Mouse (Mus musculus) layer of hippocampus, adult 18-20 months (tissue): ENCODE measurements at regions not wholly inside any gene's neighbourhood (a gene's known extent, or its start where the extent isn't known, plus 50 kb on each side); places are given as distances from the start of the nearest gene placed in this dataset.
"Not testable (repeated sequence)": the region's sequence is repeated elsewhere in the genome, so short reads cannot be mapped to it uniquely, and the experiment has no call there.

ENCODE experiments used
- DNase-seq, 2 experiments: peaks; one replicate each; pipeline ENCODE4 v3.0.0; 2022; ENCODE audit warnings: low spot score in 2 of 2

GRCm38 (mm10) chr3:110880472-110880871 is 629.7 kb upstream of the Prmt6 start:
- not testable (repeated sequence) for DNase-seq

DNA sequence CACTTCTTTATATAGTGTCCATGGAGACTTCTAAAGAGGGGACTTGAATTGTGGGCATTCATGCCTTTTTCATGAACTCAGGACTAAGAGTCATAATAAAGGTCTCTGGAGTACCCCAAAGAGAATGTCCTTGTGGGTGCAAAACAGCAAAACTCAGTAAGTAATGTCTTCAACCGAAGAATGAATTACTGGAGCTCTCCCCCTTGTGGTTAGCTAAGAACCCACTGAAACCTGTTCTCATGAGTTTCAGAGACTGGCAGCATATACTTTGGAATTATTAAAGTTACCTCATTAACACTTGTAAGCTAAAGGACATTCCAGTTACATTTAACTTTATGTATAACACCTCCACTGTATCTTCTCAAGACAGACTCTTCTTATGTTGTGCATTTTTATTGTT is 615.2 kb upstream of the Prmt6 start:
- DNase-seq, result peak in 1 of 2 experiments; percentile 1

GRCm38 (mm10) chr3:110847222-110847621 is 596.4 kb upstream of the Prmt6 start:
- DNase-seq, result no peak

DNA sequence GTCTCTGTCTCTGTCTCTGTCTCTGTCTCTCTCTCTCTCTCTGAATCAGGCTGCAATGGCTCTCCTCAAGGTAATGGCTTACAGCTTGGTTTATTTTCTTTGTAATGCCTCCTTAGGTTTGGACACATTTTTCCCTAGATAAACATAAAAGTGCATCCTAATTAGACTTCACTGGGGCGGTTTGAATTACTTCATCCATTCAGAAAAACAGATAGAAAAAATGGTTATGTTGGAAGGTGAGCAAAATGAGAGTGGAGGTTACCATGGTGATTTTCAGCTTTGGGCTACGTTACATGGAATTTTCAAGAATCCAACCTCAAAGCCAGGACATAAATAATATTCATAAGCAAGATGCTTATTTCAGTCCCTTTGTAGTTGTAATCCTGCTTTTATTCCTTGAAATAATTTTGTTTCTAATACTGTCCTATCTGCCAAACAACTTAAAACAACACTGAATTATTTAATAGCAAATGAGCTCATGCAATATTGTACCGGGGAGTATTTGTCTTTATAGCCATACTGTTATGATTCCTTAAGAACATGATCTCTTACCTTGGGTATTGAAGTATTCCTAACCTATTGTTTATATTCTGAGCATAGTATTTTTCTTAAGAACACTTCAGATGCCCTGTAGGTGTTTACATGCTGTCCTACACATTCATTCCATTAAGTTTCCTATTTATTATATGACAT is 570.1 kb upstream of the Prmt6 start:
- DNase-seq, result no peak

GRCm38 (mm10) chr3:110789009-110789586 is 538.3 kb upstream of the Prmt6 start:
- no peak for DNase-seq

GRCm38 (mm10) chr3:110755266-110755665 is 504.5 kb upstream of the Prmt6 start:
- DNase-seq, result no peak

GRCm38 (mm10) chr3:110746273-110746672 is 495.5 kb upstream of the Prmt6 start:
- DNase-seq, result no peak

- no peak for DNase-seq
Observed at GRCm38 (mm10) chr3:110700122-110700521, 449.3 kb upstream of the Prmt6 start.

- no peak for DNase-seq
Observed at GRCm38 (mm10) chr3:110667525-110668005, 416.8 kb upstream of the Prmt6 start.

DNA sequence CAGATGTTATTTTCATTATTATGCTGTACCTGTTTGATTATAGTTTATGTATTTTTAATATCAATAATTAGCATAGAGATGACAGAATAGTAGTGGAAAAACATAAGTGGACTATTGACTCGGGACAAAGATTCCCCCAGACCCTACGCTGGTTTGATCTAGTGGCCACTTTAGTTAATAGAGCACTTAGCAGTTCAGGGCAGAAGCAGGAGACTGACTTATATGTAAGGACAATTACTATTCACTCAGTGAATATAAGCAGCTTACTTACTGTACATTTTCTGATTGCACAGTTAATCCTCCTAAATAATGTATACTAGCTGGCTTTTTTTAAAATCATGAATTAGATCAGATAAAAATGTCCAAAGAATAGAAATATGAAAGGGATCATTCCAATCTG is 416.2 kb upstream of the Prmt6 start:
- DNase-seq, result no peak

- DNase-seq, result no peak
Observed at GRCm38 (mm10) chr3:110657495-110658105, 406.8 kb upstream of the Prmt6 start.

DNA sequence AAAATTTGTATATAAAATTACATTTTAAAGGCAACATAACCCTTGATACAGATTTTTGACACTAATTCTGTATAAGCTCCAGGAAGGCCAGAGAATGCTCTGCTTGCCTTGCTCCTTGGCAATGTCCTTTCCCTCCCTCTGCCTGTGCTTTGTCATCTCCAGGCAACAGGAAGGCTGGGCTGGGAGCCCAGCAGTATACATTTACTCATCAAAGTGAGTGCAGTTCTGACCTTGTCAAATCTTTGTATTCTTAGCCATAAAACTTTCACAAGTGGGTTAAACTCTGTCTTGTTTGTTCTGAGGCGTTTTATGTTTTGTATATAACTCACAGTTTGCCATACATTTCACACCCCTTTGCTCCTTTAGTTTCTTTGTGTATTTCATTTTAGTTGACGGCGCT is 375.5 kb upstream of the Prmt6 start:
- no peak for DNase-seq

DNA sequence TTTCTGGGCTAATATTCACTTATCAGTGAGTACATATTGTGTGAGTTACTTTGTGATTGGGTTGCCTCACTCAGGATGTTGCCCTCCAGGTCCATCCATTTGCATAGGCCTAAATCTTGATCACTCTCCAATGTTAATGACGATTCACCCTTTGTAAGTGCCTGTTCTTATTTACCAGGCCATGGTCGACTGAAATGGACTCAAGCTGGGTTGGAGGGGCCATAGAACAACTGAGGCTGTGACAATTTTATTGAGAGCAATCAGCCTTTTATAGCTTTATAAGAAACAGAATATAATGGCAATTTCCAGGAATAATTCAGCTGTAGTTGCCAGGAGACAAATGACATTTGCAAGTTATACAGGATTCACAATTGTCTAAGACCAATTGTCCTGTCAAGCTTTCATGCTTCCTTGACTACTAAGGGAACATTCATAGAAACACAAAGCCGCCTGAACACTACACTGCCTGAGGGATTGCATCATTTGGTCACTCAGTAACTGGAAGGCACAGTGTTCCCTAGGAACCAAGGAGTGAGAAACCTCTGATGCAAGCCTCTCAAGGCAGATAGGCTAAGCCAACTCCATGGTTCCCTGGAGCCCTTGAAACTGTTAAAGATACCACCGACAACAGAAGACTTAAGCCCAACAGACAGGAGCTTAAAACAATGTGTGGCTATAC is 348.5 kb upstream of the Prmt6 start:
- no peak for DNase-seq

- DNase-seq, result no peak
Observed at GRCm38 (mm10) chr3:110582766-110583165, 332.0 kb upstream of the Prmt6 start.

GRCm38 (mm10) chr3:110579261-110579660 is 328.5 kb upstream of the Prmt6 start:
- DNase-seq, result no peak

DNA sequence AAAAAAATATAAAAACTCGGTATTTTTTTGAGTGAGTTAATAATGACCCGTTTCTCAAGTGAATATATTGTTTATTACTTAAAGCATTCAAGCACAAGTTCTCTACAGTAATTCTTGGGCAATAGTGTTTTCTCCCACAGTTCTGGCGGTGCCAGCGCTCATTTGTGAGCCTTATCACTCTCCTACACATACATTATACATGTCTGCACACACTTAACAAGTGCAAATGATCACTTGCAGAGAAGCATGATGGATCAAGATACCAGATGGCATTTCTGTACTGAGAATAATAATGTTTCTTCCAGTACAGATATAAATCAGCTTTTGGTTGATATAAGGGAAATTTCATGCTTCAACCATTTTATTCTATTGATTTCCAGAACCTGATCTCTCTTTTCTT is 316.4 kb upstream of the Prmt6 start:
- no peak for DNase-seq

- DNase-seq, result no peak
Observed at GRCm38 (mm10) chr3:110547326-110547725, 296.5 kb upstream of the Prmt6 start.

GRCm38 (mm10) chr3:110538275-110538674 is 287.5 kb upstream of the Prmt6 start:
- DNase-seq, result no peak
